Mouse (Mus musculus) ES-Bruce4 (cell line): ENCODE results near the gene 9130230L23Rik.

Experiments
- CTCF ChIP-seq: IDR thresholded peaks from one replicate; pipeline ENCODE4 v1.8.1; 2011; ENCODE audit warnings: low read depth, low read length
- POLR2A ChIP-seq: IDR thresholded peaks from one replicate; pipeline ENCODE4 v1.8.1; 2011; ENCODE audit warnings: low read length; ENCODE audit not compliant: insufficient read depth

- TF ChIP-seq POLR2A = no peak
- no peak for TF ChIP-seq CTCF
These were observed 10.4 kb upstream of the 9130230L23Rik start for GRCm38 (mm10) chr5:66014437-66014836.
